Mouse (Mus musculus) kidney, adult 18-20 months (tissue): ENCODE measurements around the gene Dgka.
"Not testable (repeated sequence)": the region's sequence is repeated elsewhere in the genome, so short reads cannot be mapped to it uniquely, and the experiment has no call there.

ENCODE experiments used
- DNase-seq: peaks from one replicate; pipeline ENCODE4 v3.0.0; 2021

Gene Dgka

GRCm38 (mm10) chr10:128731002-128731433, 13.6 kb downstream of the Dgka start:
- DNase-seq, result peak; percentile 72

DNA sequence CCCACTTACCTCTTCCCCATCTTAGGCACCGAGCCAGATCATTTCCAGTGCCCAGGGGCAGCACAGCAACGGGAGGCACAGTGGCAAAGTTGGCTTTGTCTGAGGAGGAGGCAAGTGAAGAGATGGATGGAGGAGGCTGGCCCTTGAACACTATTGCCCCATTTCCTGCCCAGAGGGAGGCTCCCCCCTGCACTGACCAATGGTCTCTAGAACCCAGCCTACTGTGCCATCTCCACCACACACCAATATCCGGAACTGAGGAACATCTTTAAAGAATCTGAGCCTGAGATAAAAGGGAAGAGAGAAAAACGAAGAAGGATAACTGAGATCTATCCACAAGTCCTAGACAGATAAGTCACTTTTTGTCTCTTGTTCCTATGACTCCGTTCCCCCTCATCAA, 16.6 kb downstream of the Dgka start:
- DNase-seq, result no peak

GRCm38 (mm10) chr10:128725466-128725865, 19.2 kb downstream of the Dgka start:
- DNase-seq, result not testable (repeated sequence)

- no peak for DNase-seq
Measured at GRCm38 (mm10) chr10:128715559-128716537, 28.8 kb downstream of the Dgka start.

DNA sequence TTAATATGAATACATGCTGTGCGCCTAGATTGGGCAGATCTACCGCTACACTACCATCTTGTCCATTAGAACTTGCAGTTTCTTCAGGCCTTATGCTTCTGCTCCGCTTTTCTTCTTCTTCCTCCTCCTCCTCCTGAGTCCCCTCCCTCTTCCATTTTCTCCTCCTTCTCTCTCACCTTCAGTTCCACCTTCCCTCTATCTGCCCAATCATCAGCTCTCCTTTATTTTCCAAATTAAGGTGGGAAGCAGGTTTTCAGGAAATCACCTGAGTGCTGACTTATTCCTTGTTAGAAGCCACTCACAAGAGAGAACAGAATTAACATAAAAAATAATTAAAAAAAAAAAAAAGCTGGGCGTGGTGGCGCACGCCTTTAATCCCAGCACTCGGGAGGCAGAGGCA, 33.3 kb downstream of the Dgka start:
- DNase-seq, result not testable (repeated sequence)

DNA sequence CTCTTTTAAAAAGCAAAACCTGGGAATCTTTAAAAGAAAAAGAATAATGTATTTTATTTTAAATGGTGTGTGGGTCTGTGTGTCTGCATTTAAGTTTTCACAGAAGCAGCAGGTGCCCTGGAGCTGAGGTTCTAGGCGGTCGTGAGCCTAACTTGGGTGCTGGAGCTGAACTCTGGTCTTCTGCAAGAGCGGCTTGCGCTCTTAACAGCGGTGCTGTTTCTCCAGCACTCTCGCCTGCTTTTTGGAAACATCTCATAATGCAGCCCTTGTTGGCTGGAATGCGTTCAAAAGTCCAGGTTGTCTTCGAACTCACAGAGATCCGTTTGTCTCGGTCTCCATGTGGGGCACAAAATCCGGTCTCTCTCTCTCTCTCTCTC, 39.4 kb downstream of the Dgka start:
- DNase-seq, result no peak

DNA sequence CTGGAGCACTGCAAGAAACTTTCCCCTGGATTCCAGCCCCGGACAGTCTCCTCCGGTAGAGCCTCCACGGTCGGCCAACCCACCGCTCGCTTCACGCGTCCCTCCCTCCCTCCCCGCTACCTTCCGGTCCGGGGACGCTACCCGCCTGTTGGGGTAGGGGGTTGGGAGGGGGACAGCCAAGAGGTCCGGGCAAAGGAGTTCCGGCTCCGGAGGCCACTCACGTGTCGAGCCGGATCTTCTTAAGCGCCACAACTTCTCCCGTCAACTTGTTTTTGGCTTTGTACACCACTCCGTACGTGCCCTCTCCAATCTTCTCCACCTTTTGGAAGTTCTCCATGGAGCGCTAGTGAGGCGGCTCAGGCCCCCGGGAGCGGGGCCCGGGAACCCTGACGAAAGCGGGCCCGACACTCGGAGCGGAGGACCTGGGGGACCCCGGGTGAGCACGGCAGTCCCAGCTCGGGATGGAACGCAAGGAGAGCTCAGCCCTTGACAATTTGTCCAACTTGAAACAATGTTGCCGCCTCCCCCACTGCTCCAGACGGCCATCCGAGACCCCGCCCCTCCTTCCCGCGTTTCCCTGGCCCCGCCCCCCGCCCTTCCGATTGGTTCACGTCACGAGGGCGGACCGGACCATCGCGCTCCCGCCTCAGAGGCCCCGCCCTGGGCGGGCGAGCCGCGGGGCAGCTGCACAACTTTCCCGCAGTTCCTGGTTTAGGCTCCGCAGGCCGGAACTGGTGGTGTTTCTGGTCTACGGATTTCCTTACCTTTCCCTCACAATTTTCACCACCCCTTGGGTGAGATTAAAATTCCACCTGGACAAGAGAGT, 40.0 kb downstream of the Dgka start, which contains the start of gene Cdk2:
Cdk2 (minus strand) TSS at position 541 of the 826 bp plus-strand sequence.
- peak; percentile 94 for DNase-seq

DNA sequence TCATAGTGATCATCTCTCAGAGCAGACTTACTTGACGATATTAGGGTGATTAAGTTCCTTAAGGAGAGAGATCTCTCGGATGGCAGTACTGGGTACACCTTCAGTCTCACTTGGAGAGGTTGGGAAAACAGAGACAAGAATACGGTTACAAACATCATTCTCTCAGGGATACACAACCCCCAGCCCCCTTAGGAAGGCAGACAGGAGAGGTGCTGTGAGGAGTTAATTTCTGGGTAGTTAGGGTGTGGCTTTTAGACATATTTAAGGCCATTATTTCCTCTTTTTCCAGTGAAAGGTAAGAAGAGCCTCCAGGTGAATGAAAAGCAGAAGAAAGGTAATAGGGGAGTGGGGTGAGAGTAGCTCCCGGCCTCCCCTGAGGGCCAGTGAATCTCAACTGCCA, 40.8 kb downstream of the Dgka start, which contains the start of gene Pmel:
Pmel (plus strand) TSS at position 301 of the 400 bp plus-strand sequence.
- DNase-seq, result no peak

DNA sequence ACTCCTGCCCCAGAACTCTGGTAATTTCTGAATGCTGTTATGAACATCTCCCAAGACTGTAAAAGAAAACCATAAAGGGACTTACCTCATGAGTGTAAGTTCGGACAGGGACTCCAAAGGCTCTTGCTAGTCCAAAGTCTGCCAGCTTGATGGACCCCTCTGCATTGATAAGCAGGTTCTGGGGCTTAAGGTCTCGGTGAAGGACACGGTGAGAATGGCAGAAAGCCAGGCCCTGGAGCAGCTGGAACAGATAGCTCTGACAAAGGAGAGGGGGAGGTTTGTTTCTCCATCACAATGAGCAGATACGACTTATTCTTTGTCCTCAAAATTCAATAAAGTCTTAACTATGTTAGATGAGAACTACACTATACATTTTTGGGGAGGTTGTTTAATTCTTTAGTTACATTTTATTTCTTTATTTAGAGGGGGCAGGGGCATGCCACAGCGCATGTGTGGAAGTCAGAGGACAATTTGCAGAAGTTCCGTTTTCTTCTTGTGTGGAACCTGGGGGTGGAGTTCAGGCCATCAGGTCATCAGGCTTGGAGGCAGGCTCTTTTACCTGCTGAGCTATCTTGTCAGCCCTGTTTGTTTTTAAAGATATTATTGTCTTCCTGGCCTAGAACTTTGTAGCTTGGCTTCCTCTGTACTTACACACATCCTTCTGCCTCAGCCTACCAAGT, 42.2 kb downstream of the Dgka start:
- DNase-seq, result no peak

GRCm38 (mm10) chr10:128700712-128701111, 43.9 kb downstream of the Dgka start:
- DNase-seq, result no peak

DNA sequence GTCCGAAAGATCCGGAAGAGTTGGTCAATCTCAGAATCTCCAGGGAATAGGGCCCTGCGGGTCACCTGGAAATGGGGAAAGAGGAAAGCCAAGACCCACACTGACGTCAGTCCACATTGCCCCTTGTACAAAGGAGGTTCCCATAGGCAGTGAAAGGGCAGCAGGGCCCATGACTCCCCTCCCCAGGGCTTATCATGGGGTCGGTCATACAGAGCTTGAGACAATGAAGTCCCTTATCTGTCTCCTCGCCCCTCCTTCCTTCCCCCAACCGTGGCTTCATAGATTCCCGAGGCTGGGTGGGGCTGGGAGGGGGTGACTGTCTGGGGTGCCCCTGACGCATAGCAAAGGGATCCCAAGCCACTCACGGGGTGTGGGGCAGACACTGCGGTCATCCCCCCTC, 45.0 kb downstream of the Dgka start:
- DNase-seq, result no peak

DNA sequence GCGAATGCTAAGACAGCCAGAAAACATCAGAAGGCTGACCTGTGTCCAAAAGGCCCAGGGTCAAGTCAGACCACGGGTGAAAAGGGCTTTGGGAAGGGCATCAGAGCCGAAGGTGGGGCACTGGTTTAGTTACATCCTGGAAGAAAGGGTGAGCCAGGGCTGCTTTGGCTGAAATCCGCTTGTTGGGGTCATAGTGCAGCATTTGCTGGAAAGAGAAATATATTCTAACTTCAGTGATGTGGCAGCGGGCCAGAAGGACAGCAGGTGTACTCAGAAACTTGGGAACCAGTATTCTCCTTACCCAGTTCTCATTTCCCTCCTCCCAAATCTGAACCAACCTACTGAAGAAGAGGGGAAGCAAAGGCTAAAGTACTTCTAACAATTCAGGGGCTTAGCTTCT, 45.6 kb downstream of the Dgka start:
- DNase-seq, result peak; percentile 49

- no peak for DNase-seq
Measured at GRCm38 (mm10) chr10:128697072-128697725, 47.5 kb downstream of the Dgka start.

DNA sequence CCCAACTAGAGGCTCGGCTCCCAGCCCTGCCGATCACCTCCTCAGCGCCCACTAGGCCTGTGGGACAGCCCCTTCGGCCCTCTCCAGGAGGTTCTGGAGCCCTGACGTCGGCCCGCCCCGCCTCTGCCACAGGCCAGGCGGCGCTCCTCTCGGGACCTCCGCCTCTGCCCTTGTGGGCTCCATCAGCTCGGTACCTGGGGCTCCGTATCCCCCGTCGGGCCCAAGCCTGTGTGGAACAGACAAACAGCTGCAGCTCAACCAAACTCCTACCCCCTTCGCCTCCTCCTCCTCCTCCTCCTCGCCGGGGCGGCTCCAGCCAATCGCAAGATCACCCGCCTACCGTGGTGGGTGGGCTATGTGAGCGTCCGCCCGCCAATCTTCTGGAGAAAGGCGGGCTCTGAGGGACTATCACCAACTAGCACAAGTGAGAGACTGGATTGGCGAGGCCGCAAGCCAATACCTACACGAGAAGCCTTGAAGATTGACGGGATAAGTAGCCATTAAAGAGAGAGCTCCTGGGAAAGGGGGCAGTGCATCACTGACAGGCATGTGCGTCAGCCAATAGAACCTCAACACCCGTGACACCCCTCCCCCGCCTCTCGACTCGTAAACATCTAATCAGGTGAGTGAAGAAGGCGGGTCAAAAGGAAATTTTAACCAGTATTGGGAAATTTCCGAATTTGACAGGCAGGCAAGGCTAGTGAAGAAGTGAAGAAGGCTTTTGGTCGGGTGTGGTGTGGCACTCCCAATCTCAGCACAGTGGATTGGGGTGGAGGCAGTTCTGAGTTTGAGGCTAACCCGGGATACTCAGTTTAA, 48.5 kb downstream of the Dgka start, which contains the start of gene Rab5b:
Rab5b (minus strand) TSS at position 273 of the 816 bp plus-strand sequence.
- peak; percentile 100 for DNase-seq

DNA sequence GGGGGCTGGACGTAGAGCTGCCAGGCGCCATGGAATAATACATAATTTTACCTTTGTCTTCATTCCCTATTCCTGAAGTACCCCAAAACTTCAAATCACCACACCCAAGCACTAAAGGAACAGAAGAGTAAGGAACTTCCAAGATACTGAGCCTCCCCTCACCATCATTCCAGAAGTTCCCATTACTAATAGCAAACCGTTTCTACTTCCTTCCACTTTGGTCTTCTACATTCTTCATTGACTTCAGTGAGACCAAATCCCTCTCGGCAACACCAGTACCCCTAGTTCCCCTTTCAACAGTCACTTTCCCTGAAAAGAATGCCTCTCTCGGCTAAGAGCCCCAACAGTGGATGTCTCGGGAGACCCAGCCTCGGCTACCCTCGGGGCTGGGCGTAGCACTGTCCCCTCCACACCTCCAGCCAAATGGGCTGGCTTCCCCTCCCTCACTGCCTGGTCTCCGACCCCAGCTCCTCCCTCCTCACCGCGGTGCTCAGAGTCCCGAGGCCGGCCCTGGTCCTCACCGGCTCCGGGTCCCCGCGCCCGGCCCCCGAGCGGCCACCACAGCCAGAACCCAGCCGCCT, 49.2 kb downstream of the Dgka start:
- DNase-seq, result no peak

DNA sequence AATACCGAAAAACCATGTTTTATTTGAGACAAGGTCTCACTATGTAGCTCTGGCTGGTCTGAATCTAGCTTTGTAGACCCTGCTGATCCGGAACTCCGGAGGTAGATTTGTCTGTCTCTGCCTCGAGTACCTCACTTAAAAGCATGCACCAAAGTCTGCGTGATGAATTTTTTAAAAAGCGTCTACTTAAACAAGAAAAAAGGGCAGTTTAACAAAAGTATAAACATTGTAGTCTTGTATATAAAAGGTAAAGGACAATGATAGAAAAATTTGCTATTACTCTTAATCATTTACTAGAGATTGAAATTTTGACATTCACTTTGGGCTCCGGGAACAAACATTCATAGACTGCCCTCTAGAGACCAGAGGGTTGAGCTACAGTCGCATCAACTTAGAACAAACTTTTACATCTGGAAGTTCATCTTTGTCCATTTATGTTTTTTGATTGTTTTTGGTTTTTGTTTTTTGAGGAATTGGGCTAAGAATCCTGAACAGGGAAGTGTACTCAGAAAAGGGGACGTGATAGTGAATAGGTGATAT, 70.1 kb downstream of the Dgka start:
- DNase-seq, result peak; percentile 17

DNA sequence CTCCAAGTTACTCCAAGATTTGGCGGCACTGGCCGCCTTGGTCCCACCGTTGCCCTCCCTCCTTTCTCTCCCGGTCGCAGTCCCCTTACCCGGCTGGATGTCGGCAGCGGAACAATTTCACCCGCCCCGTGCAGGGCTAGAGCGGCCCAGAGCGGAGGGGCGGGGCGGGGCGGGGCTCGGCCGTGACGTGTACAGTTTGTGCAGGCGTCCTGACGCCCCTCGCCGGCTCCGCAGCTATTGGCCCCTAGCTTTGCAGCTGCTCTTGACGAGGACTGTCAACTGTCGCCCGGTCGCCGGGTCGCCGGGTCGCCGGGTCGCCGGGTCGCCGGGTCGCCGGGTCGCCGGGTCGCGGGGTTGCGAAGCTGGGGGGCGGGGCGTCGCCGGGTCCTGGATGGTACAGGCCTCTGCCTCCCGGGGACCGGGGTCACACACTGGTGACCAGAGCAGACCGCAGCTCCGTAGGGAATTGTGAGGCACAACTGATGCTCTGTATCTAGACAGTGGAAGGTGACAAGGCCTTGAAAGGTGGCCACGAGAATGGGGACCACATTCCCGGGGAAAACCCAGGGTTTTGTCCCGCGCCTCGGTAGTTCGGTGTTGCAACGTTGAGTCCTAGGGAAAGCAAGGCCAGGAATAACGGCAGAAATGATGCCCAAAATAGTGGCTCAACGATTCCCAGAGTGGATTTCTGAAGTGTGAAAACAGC, 70.7 kb downstream of the Dgka start, which contains the start of gene Suox:
Suox (minus strand) TSS at position 311 of the 706 bp plus-strand sequence.
- peak; percentile 93 for DNase-seq

DNA sequence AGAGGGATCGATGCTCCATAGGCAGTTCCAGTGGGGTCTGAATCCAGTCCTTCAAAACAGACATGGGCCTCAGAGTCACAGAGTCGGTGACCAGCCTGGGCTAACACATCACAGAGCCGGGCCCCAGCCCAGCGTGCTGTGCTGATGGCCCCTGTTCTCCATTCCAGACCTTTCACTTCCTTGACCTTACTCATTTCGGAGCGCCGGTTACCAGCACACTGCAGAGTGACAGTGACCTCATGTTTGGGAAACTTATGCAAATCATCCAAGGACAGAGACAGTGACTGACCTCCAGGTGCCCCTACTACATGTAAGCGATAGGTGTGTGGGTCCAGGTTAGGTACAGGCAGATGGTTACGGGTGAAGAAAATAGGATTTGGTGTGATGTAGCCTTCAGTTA, 73.5 kb downstream of the Dgka start:
- DNase-seq, result no peak
